Mouse (Mus musculus) embryonic fibroblast, embryonic 13.5 days (primary cell): ENCODE data around the gene Hspb6.

Experiments used
- CTCF ChIP-seq: IDR thresholded peaks from 2 replicates; pipeline ENCODE4 v1.5.1; 2011; ENCODE audit warnings: mild to moderate bottlenecking, control low read depth, low read length, moderate library complexity, borderline replicate concordance; ENCODE audit not compliant: insufficient read depth
- POLR2A ChIP-seq: IDR thresholded peaks from 2 replicates; pipeline ENCODE4 v1.6.1; 2011; ENCODE audit warnings: low read depth, mild to moderate bottlenecking, control low read depth, low read length, moderate library complexity

DNA sequence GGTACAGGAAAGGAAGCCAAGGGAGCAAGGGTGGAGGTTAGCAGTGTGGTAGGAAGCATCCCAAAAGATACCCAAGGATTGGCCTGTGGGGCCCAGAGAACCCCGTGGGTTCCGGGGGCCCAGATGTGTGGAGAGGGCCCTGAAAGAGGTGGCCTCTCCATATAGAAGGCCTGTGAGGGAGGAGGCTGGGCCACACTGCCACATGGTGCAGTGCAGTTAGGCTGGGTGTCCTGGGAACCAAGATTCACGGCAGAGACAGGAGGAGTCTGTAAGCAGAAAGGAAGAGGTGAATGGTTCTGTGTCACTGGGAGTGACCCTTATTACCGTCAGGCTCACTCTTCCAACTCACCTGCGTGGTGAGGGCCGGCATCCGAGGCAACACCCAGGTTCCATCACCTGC lies 11.4 kb upstream of the Hspb6 start:
- TF ChIP-seq CTCF (no peak), POLR2A (no peak)
